Mouse (Mus musculus): ENCODE data around the gene Foxc2. TPM values are rescaled to one million over a fixed set of nuclear protein-coding genes. Genes with fewer than 3 reads are reported as not detected.
"Not testable (repeated sequence)": the region's sequence is repeated elsewhere in the genome, so short reads cannot be mapped to it uniquely, and the experiment has no call there.

Gene Foxc2
- polyA plus RNA-seq, 1 experiment from 2014 or later = 1.5 TPM

- H3K27ac ChIP-seq (replicated peaks; ENCODE audit: low read depth, low read length) = no peak overlapping the region
- WGBS = 94% methylated on average over 6 of the region's 6 CpGs
- DNase-seq = no peak
- H3K9me3 ChIP-seq (ENCODE audit: control insufficient read depth, low read length) = 0 out of 2 replicates have a peak, but pooled peaks cover 3% of the 10 kb centered on the region
- H3K4me2 ChIP-seq (ENCODE audit: low read length) = no peak overlapping the region
- ATAC-seq (ENCODE audit: low FRiP score, low TSS enrichment) = no peak
- H3K4me1 ChIP-seq (ENCODE audit: control insufficient read depth, insufficient read depth, low read length) = no peaks in the 10 kb centered on the region
- H3K9ac ChIP-seq (replicated peaks; ENCODE audit: low read length) = no peak overlapping the region
- H3K36me3 ChIP-seq (ENCODE audit: control insufficient read depth, insufficient read depth, low read length) = no peaks in the 10 kb centered on the region
- no peak overlapping the region for H3K4me3 ChIP-seq (replicated peaks; ENCODE audit: low read depth, low read length)
- H3K27me3 ChIP-seq (ENCODE audit: control insufficient read depth, insufficient read depth, low read length) = peaks cover 4% of the 10 kb centered on the region; the same call in 1 of the 2 replicates
These were observed 20.9 kb downstream of the Foxc2 start for GRCm38 (mm10) chr8:121136856-121137255.

DNA sequence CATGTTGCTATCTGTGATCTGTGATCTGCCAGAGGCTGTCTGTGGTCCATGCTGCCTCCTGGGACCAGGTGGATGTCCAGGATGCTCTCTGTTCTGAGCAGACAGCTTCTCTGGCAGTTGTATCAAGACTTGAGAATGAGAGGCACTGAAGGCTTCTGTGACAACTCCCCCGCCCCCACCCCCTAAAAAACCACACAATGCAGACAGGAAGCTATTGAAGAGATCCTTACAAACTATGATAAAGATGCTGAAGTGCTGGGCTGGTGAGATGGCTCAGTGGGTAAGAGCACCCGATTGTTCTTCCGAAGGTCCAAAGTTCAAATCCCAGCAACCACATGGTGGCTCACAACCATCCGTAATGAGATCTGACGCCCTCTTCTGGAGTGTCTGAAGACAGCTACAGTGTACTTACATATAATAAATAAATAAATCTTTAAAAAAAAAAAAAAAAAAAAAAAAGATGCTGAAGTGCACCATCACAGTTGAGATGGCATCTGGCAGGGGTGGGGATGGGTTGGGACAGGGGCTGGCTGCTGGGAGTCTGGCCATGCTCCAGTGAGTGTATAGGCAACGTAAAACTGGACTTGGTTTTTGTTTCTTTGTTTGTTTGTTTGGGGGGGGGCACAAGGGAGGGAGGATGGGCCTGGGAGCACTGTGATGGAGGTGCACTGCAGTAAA lies 29.6 kb downstream of the Foxc2 start:
- DNase-seq; H3K27ac ChIP-seq (replicated peaks; ENCODE audit: low read depth, low read length); H3K27me3 ChIP-seq (ENCODE audit: control insufficient read depth, insufficient read depth, low read length); H3K36me3 ChIP-seq (ENCODE audit: control insufficient read depth, insufficient read depth, low read length); H3K4me1 ChIP-seq (ENCODE audit: control insufficient read depth, insufficient read depth, low read length); H3K4me3 ChIP-seq (replicated peaks; ENCODE audit: low read depth, low read length); H3K9me3 ChIP-seq (ENCODE audit: control insufficient read depth, low read length); H3K9ac ChIP-seq (replicated peaks; ENCODE audit: low read length); H3K4me2 ChIP-seq (ENCODE audit: low read length); ATAC-seq (ENCODE audit: low FRiP score, low TSS enrichment): not testable (repeated sequence)
- WGBS = 77% methylated on average over 4 of the region's 6 CpGs

GRCm38 (mm10) chr8:121148573-121149083 lies 32.7 kb downstream of the Foxc2 start:
- Histone ChIP-seq H3K4me3 (replicated peaks; ENCODE audit: low read depth, low read length) (no peak overlapping the region), H3K27ac (replicated peaks; ENCODE audit: low read depth, low read length) (no peak overlapping the region), H3K4me2 (ENCODE audit: low read length) (no peak overlapping the region), H3K9ac (replicated peaks; ENCODE audit: low read length) (no peak overlapping the region), H3K27me3 (ENCODE audit: control insufficient read depth, insufficient read depth, low read length) (no peaks in the 10 kb centered on the region), H3K9me3 (ENCODE audit: control insufficient read depth, low read length) (no peaks in the 10 kb centered on the region), H3K36me3 (ENCODE audit: control insufficient read depth, insufficient read depth, low read length) (no peaks in the 10 kb centered on the region), H3K4me1 (ENCODE audit: control insufficient read depth, insufficient read depth, low read length) (0 out of 2 replicates have a peak, but pooled peaks cover 2% of the 10 kb centered on the region)
- WGBS = 60% methylated on average over 8 of the region's 8 CpGs
- no peak for ATAC-seq (ENCODE audit: low FRiP score, low TSS enrichment)
- no peak for DNase-seq

- H3K36me3 ChIP-seq (ENCODE audit: control insufficient read depth, insufficient read depth, low read length) = no peaks in the 10 kb centered on the region
- no peak overlapping the region for H3K4me3 ChIP-seq (replicated peaks; ENCODE audit: low read depth, low read length)
- H3K4me1 ChIP-seq (ENCODE audit: control insufficient read depth, insufficient read depth, low read length) = no peaks in the 10 kb centered on the region
- no peaks in the 10 kb centered on the region for H3K9me3 ChIP-seq (ENCODE audit: control insufficient read depth, low read length)
- ATAC-seq (ENCODE audit: low FRiP score, low TSS enrichment) (no peak), DNase-seq (no peak)
- no peak overlapping the region for H3K27ac ChIP-seq (replicated peaks; ENCODE audit: low read depth, low read length)
- H3K27me3 ChIP-seq (ENCODE audit: control insufficient read depth, insufficient read depth, low read length) = no peaks in the 10 kb centered on the region
- no peak overlapping the region for H3K4me2 ChIP-seq (ENCODE audit: low read length)
- WGBS = 74% methylated on average over 12 of the region's 12 CpGs
- no peak overlapping the region for H3K9ac ChIP-seq (replicated peaks; ENCODE audit: low read length)
These were observed 36.4 kb downstream of the Foxc2 start for GRCm38 (mm10) chr8:121152394-121152793.

DNA sequence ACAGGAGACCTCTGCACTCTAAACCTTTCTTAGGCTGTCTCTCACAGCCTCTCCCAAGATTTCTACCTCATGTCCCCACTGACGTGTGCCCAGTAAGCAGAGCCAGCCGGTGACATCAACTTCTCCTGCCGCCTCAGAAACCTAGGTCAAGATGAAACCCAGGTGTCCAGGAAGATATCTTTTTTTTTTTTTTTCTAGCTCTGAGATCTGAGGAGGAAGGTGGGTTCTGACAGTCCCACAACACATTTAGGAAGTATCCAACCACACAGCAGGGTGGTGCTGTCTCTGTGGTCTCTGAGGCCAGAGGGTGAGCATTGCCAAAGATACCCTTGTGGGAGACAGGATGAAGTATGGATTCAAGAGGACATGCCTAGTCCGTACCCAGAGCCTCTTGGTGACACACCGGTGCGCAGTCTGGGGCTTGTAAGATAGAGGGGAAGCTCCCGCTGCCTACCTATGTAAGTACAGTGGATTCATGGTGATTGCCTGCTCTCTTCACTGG lies 41.1 kb downstream of the Foxc2 start:
- ATAC-seq (ENCODE audit: low FRiP score, low TSS enrichment) = no peak
- no peak for DNase-seq
- Histone ChIP-seq H3K9me3 (ENCODE audit: control insufficient read depth, low read length) (no peaks in the 10 kb centered on the region), H3K4me2 (ENCODE audit: low read length) (no peak overlapping the region), H3K4me1 (ENCODE audit: control insufficient read depth, insufficient read depth, low read length) (no peaks in the 10 kb centered on the region), H3K27ac (replicated peaks; ENCODE audit: low read depth, low read length) (no peak overlapping the region), H3K27me3 (ENCODE audit: control insufficient read depth, insufficient read depth, low read length) (no peaks in the 10 kb centered on the region), H3K9ac (replicated peaks; ENCODE audit: low read length) (no peak overlapping the region), H3K4me3 (replicated peaks; ENCODE audit: low read depth, low read length) (no peak overlapping the region), H3K36me3 (ENCODE audit: control insufficient read depth, insufficient read depth, low read length) (no peaks in the 10 kb centered on the region)
- 92% methylated on average over 7 of the region's 7 CpGs for WGBS

- ATAC-seq (ENCODE audit: low FRiP score, low TSS enrichment) (no peak), DNase-seq (no peak)
- Histone ChIP-seq H3K9ac (replicated peaks; ENCODE audit: low read length) (no peak overlapping the region), H3K27ac (replicated peaks; ENCODE audit: low read depth, low read length) (no peak overlapping the region), H3K4me1 (ENCODE audit: control insufficient read depth, insufficient read depth, low read length) (no peaks in the 10 kb centered on the region), H3K36me3 (ENCODE audit: control insufficient read depth, insufficient read depth, low read length) (no peaks in the 10 kb centered on the region), H3K4me3 (replicated peaks; ENCODE audit: low read depth, low read length) (no peak overlapping the region), H3K27me3 (ENCODE audit: control insufficient read depth, insufficient read depth, low read length) (no peaks in the 10 kb centered on the region), H3K9me3 (ENCODE audit: control insufficient read depth, low read length) (no peaks in the 10 kb centered on the region), H3K4me2 (ENCODE audit: low read length) (no peak overlapping the region)
- WGBS = 79% methylated on average over 13 of the region's 13 CpGs
These were observed 42.8 kb downstream of the Foxc2 start for GRCm38 (mm10) chr8:121158812-121159211.

- WGBS = 89% methylated on average over 5 of the region's 5 CpGs
- H3K4me2 ChIP-seq (ENCODE audit: low read length) = no peak overlapping the region
- H3K4me1 ChIP-seq (ENCODE audit: control insufficient read depth, insufficient read depth, low read length) = 0 out of 2 replicates have a peak, but pooled peaks cover 3% of the 10 kb centered on the region
- no peaks in the 10 kb centered on the region for H3K9me3 ChIP-seq (ENCODE audit: control insufficient read depth, low read length)
- DNase-seq (no peak), ATAC-seq (ENCODE audit: low FRiP score, low TSS enrichment) (no peak)
- H3K4me3 ChIP-seq (replicated peaks; ENCODE audit: low read depth, low read length) = no peak overlapping the region
- no peak overlapping the region for H3K9ac ChIP-seq (replicated peaks; ENCODE audit: low read length)
- H3K36me3 ChIP-seq (ENCODE audit: control insufficient read depth, insufficient read depth, low read length) = no peaks in the 10 kb centered on the region
- H3K27ac ChIP-seq (replicated peaks; ENCODE audit: low read depth, low read length) = no peak overlapping the region
- H3K27me3 ChIP-seq (ENCODE audit: control insufficient read depth, insufficient read depth, low read length) = no peaks in the 10 kb centered on the region
These were observed 45.5 kb downstream of the Foxc2 start for GRCm38 (mm10) chr8:121161437-121161836.

GRCm38 (mm10) chr8:121162413-121162812 lies 46.4 kb downstream of the Foxc2 start:
- no peak overlapping the region for H3K27ac ChIP-seq (replicated peaks; ENCODE audit: low read depth, low read length)
- H3K36me3 ChIP-seq (ENCODE audit: control insufficient read depth, insufficient read depth, low read length) = no peaks in the 10 kb centered on the region
- WGBS = 78% methylated on average over 4 of the region's 4 CpGs
- H3K27me3 ChIP-seq (ENCODE audit: control insufficient read depth, insufficient read depth, low read length) = no peaks in the 10 kb centered on the region
- H3K9ac ChIP-seq (replicated peaks; ENCODE audit: low read length) = no peak overlapping the region
- H3K9me3 ChIP-seq (ENCODE audit: control insufficient read depth, low read length) = no peaks in the 10 kb centered on the region
- 0 out of 2 replicates have a peak, but pooled peaks cover 3% of the 10 kb centered on the region for H3K4me1 ChIP-seq (ENCODE audit: control insufficient read depth, insufficient read depth, low read length)
- H3K4me2 ChIP-seq (ENCODE audit: low read length) = no peak overlapping the region
- DNase-seq (no peak), ATAC-seq (ENCODE audit: low FRiP score, low TSS enrichment) (no peak)
- no peak overlapping the region for H3K4me3 ChIP-seq (replicated peaks; ENCODE audit: low read depth, low read length)

All from midbrain, embryonic 14.5 days (tissue).